Mouse (Mus musculus): Measurements from ENCODE around the gene Hectd1. TPM values are rescaled to one million over a fixed set of nuclear protein-coding genes. Genes with fewer than 3 reads are reported as not detected.
A peak's percentile ranks its signal among the peaks of the same experiment; 100 is the strongest.

Gene Hectd1
- polyA plus RNA-seq, 1 experiment from 2014 or later = 31.3 TPM

DNA sequence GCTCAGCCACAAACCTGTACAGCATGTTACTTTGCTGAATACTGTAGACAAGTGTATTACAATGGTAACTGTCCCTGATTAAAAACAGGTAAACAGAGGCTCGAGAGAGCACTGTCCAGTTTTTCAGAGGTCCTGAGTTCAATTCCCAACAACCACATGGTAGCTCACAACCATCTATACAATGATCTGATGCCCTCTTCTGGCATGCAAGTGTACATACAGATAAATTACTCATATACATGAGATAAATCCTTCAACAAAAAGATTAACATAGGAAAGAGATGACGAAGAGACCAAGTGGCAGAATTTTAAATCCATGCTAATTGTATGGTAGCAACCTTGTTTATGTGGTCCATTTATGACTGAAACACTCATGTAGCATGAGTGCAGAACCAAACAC lies 82.0 kb downstream of the Hectd1 start:
- Histone ChIP-seq H3K4me2 (ENCODE audit: low read length) (no peak overlapping the region), H3K27me3 (replicated peaks; ENCODE audit: control insufficient read depth, insufficient read depth, low read length) (no peaks in the 10 kb centered on the region), H3K4me3 (ENCODE audit: low read length) (no peak overlapping the region), H3K9ac (ENCODE audit: low read depth, low read length) (no peak overlapping the region), H3K9me3 (ENCODE audit: control insufficient read depth, low read length) (no peaks in the 10 kb centered on the region), H3K36me3 (ENCODE audit: control insufficient read depth, insufficient read depth, low read length) (peaks cover 62% of the 10 kb centered on the region), H3K4me1 (ENCODE audit: control insufficient read depth, insufficient read depth, low read depth, low read length) (no peaks in the 10 kb centered on the region), H3K27ac (ENCODE audit: low read depth, low read length) (no peak overlapping the region)
- WGBS = 95% methylated on average over 2 of the region's 2 CpGs
- no peak for ATAC-seq

DNA sequence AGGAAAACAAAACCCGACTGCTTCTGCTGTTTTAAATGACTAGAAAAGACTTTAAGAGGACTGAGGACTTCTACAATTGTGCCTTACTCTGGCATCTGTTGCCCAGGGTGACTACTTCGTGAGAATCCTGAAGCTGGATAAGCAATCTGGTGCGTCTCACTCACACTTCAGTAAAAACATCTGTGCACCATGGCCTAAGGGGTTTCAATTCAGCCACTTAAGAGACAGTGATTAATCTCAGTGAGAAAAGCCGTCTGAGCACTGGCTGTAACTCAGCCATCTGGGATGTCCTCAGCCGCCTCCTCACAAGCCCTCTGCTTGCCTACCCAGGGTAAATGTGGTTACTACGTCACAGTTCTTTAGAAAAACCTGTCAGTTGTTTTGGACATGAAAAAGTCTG lies 84.4 kb downstream of the Hectd1 start:
- ATAC-seq = 0 out of 2 replicates have a peak, but pooled peaks have one; percentile 48
- H3K9me3 ChIP-seq (ENCODE audit: control insufficient read depth, low read length) = no peaks in the 10 kb centered on the region
- no peak overlapping the region for H3K4me2 ChIP-seq (ENCODE audit: low read length)
- no peaks in the 10 kb centered on the region for H3K4me1 ChIP-seq (ENCODE audit: control insufficient read depth, insufficient read depth, low read depth, low read length)
- H3K4me3 ChIP-seq (ENCODE audit: low read length) = no peak overlapping the region
- no peak overlapping the region for H3K27ac ChIP-seq (ENCODE audit: low read depth, low read length)
- H3K9ac ChIP-seq (ENCODE audit: low read depth, low read length) = no peak overlapping the region
- 46% methylated on average over 6 of the region's 6 CpGs for WGBS
- H3K27me3 ChIP-seq (replicated peaks; ENCODE audit: control insufficient read depth, insufficient read depth, low read length) = no peaks in the 10 kb centered on the region
- peaks cover 48% of the 10 kb centered on the region for H3K36me3 ChIP-seq (ENCODE audit: control insufficient read depth, insufficient read depth, low read length)

DNA sequence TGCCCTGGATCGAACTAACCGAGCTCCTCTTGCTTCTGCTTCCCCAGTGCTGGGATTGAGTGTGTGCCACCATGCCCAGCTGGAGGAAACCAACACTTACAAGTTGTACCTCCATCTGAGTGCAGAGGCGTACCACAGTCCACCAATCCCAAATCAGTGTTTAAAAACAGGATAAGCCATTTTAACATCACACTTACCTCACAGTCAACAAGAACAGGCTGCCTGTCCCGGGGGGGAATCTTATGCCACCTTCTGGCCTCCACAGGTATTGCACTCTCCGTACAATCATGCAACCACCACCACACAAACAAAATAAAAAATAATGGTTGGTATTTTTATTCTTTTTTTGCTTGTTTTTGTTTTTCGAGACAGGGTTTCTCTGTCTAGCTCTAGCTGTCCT lies 87.6 kb downstream of the Hectd1 start:
- Histone ChIP-seq H3K4me1 (ENCODE audit: control insufficient read depth, insufficient read depth, low read depth, low read length) (no peaks in the 10 kb centered on the region), H3K27me3 (replicated peaks; ENCODE audit: control insufficient read depth, insufficient read depth, low read length) (no peaks in the 10 kb centered on the region), H3K9me3 (ENCODE audit: control insufficient read depth, low read length) (no peaks in the 10 kb centered on the region), H3K27ac (ENCODE audit: low read depth, low read length) (no peak overlapping the region), H3K36me3 (ENCODE audit: control insufficient read depth, insufficient read depth, low read length) (peaks cover 29% of the 10 kb centered on the region), H3K9ac (ENCODE audit: low read depth, low read length) (no peak overlapping the region), H3K4me3 (ENCODE audit: low read length) (no peak overlapping the region), H3K4me2 (ENCODE audit: low read length) (no peak overlapping the region)
- ATAC-seq = no peak; the same call in 1 of the 2 replicates
- 87% methylated on average over 6 of the region's 6 CpGs for WGBS

DNA sequence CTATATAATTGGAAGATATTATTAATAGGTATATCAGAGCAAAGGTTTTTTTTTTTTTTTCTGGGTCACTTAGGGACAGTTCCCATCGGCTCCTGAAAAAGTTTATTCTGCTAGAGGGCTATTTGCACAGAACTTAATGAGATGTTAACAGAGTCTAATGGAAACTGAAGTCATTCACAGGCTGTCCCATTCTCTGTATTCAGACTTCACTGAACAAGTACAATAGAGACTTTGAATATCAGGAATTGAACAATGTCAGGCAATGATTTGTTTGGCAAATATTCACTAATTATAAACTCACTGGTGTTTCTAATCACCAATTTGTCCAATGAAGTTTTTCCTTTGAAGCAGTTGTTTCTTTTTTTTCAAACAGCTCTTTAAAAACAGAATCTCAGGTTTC lies 92.5 kb downstream of the Hectd1 start:
- H3K4me2 ChIP-seq (ENCODE audit: low read length) = no peak overlapping the region
- no peak overlapping the region for H3K9ac ChIP-seq (ENCODE audit: low read depth, low read length)
- no peak overlapping the region for H3K4me3 ChIP-seq (ENCODE audit: low read length)
- WGBS = 18% methylated on average over 1 of the region's 1 CpGs
- H3K9me3 ChIP-seq (ENCODE audit: control insufficient read depth, low read length) = no peaks in the 10 kb centered on the region
- H3K27me3 ChIP-seq (replicated peaks; ENCODE audit: control insufficient read depth, insufficient read depth, low read length) = no peaks in the 10 kb centered on the region
- no peak overlapping the region for H3K27ac ChIP-seq (ENCODE audit: low read depth, low read length)
- no peaks in the 10 kb centered on the region for H3K4me1 ChIP-seq (ENCODE audit: control insufficient read depth, insufficient read depth, low read depth, low read length)
- no peak for ATAC-seq
- 0 out of 2 replicates have a peak, but pooled peaks cover 3% of the 10 kb centered on the region for H3K36me3 ChIP-seq (ENCODE audit: control insufficient read depth, insufficient read depth, low read length)

DNA sequence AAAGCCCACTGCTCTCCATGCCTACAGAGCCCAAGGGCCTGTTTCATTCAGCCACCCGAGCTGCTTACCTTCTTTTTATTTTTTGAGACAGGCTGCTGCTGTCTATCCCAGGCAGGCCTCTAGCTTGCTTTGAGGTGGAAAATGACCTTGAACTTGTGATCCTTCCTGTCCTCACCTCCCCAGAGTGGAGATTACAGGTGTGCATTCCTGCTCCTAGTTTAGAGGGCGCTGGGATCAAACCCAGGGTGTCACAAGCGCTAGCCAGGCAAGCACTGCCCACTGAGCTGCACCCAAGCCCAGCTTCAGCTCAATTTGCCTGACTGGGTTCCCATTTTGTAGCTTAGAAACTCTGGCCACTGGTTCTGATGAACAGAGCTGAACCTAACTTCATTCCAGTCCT lies 93.0 kb downstream of the Hectd1 start:
- no peak overlapping the region for H3K4me3 ChIP-seq (ENCODE audit: low read length)
- H3K9me3 ChIP-seq (ENCODE audit: control insufficient read depth, low read length) = no peaks in the 10 kb centered on the region
- H3K4me2 ChIP-seq (ENCODE audit: low read length) = no peak overlapping the region
- no peaks in the 10 kb centered on the region for H3K27me3 ChIP-seq (replicated peaks; ENCODE audit: control insufficient read depth, insufficient read depth, low read length)
- no peak overlapping the region for H3K27ac ChIP-seq (ENCODE audit: low read depth, low read length)
- ATAC-seq = no peak
- H3K36me3 ChIP-seq (ENCODE audit: control insufficient read depth, insufficient read depth, low read length) = no peaks in the 10 kb centered on the region
- H3K4me1 ChIP-seq (ENCODE audit: control insufficient read depth, insufficient read depth, low read depth, low read length) = no peaks in the 10 kb centered on the region
- H3K9ac ChIP-seq (ENCODE audit: low read depth, low read length) = no peak overlapping the region
- 59% methylated on average over 3 of the region's 3 CpGs for WGBS

DNA sequence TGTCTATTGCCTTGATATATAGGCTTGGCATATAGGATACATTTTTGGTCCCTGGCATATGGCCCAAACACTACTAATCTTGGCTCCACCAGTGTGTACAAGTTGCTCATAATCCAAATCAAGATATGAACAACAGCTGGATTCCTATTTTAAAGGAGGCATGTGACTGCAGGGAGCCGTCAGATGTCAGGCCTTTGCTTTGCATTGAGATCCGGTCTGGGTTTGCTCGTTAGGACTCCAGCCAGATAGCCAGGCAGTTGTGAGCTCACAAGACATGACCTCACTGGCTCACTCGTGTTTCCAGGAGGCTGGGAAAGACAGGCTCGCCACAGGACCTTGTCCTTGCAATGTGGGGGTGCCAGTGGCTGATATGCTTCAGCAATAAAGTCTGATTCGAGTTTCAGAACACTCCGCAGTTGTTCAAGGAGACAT lies 93.5 kb downstream of the Hectd1 start:
- Histone ChIP-seq H3K9me3 (ENCODE audit: control insufficient read depth, low read length) (no peaks in the 10 kb centered on the region), H3K4me2 (ENCODE audit: low read length) (no peak overlapping the region), H3K27me3 (replicated peaks; ENCODE audit: control insufficient read depth, insufficient read depth, low read length) (no peaks in the 10 kb centered on the region), H3K36me3 (ENCODE audit: control insufficient read depth, insufficient read depth, low read length) (peaks cover 2% of the 10 kb centered on the region; the same call in 1 of the 2 replicates), H3K9ac (ENCODE audit: low read depth, low read length) (no peak overlapping the region), H3K27ac (ENCODE audit: low read depth, low read length) (no peak overlapping the region), H3K4me1 (ENCODE audit: control insufficient read depth, insufficient read depth, low read depth, low read length) (no peaks in the 10 kb centered on the region), H3K4me3 (ENCODE audit: low read length) (no peak overlapping the region)
- peak; percentile 43 for ATAC-seq
- 54% methylated on average over 7 of the region's 7 CpGs for WGBS

DNA sequence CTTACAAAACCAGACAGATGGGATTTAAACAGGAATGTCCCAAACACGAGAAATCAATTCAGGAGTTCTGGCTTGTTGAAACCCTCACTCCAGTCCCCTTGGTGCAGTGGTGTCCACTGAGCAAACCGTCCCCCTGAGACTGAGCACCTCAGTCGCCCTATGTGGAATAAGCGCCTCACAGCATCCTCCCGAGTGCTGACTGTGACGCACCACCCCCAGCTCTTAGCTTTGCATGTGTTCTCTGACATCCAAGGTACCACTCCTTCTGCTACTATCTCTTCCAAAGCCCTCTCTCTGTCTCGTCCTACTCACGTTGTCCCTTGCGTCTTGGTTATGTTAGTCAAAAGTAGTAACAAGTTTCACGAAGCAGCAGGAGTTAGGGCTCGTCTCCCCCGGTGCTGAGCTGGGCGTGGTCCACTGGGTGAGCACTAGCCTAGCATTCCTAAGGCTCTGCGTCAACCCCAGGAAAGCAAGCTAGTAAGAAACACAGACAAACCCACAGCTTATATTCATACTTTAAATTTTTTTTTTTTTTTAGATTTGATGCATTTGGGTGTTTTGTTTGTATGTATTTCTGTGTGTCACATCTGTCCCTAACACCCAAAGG lies 94.6 kb downstream of the Hectd1 start:
- H3K36me3 ChIP-seq (ENCODE audit: control insufficient read depth, insufficient read depth, low read length) = peaks cover 4% of the 10 kb centered on the region; the same call in 1 of the 2 replicates
- H3K9me3 ChIP-seq (ENCODE audit: control insufficient read depth, low read length) = no peaks in the 10 kb centered on the region
- no peak overlapping the region for H3K27ac ChIP-seq (ENCODE audit: low read depth, low read length)
- H3K4me2 ChIP-seq (ENCODE audit: low read length) = no peak overlapping the region
- H3K27me3 ChIP-seq (replicated peaks; ENCODE audit: control insufficient read depth, insufficient read depth, low read length) = no peaks in the 10 kb centered on the region
- H3K4me3 ChIP-seq (ENCODE audit: low read length) = no peak overlapping the region
- H3K4me1 ChIP-seq (ENCODE audit: control insufficient read depth, insufficient read depth, low read depth, low read length) = no peaks in the 10 kb centered on the region
- H3K9ac ChIP-seq (ENCODE audit: low read depth, low read length) = no peak overlapping the region
- no peak for ATAC-seq
- whole genome bisulfite sequencing = 86% methylated on average over 14 of the region's 14 CpGs

DNA sequence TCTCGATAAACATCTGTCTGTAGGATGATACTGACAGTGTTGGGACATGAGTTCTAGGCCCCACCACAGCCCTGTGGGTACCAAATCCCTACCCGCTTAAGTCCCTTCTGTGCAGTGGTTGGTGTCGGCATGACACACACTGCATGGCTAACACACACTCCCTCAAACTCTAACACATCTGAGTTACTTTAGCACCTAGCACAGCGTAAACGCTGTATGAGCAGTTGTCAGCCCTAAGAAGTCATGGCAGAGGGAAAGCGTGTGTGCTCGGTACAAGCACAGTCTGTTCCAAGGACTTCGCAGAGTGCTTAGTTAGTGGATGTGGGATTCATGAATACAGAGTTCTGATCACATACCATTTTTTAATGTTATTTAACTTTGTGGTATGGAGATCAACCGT lies 99.5 kb downstream of the Hectd1 start:
- peaks cover 4% of the 10 kb centered on the region; the same call in 1 of the 2 replicates for H3K36me3 ChIP-seq (ENCODE audit: control insufficient read depth, insufficient read depth, low read length)
- H3K27ac ChIP-seq (ENCODE audit: low read depth, low read length) = no peak overlapping the region
- no peak for ATAC-seq
- H3K9ac ChIP-seq (ENCODE audit: low read depth, low read length) = no peak overlapping the region
- H3K9me3 ChIP-seq (ENCODE audit: control insufficient read depth, low read length) = no peaks in the 10 kb centered on the region
- H3K4me3 ChIP-seq (ENCODE audit: low read length) = no peak overlapping the region
- whole genome bisulfite sequencing = 95% methylated on average over 9 of the region's 9 CpGs
- H3K27me3 ChIP-seq (replicated peaks; ENCODE audit: control insufficient read depth, insufficient read depth, low read length) = no peaks in the 10 kb centered on the region
- no peak overlapping the region for H3K4me2 ChIP-seq (ENCODE audit: low read length)
- no peaks in the 10 kb centered on the region for H3K4me1 ChIP-seq (ENCODE audit: control insufficient read depth, insufficient read depth, low read depth, low read length)

DNA sequence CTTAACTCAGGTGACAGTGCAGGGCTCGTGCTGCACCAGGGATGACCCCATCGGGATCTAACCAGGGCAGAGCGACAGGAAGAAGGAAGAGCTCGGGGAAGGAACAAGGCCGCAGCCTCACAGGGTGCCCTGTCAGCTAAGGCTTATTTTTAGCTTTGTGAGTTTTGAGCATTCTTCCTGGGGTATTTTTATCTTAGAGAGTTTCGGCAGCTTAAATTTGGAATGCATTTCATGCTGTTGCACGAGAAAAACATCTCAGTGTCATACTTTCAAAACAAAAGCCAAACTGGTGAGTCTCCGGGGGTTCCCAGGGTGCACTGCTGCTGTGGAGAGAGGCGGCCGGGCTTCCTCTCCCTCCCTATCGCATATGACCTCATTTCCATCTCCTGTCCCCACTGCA lies 100.3 kb downstream of the Hectd1 start:
- 72% methylated on average over 11 of the region's 11 CpGs for WGBS
- Histone ChIP-seq H3K4me2 (ENCODE audit: low read length) (no peak overlapping the region), H3K9me3 (ENCODE audit: control insufficient read depth, low read length) (no peaks in the 10 kb centered on the region), H3K9ac (ENCODE audit: low read depth, low read length) (no peak overlapping the region), H3K27ac (ENCODE audit: low read depth, low read length) (no peak overlapping the region), H3K36me3 (ENCODE audit: control insufficient read depth, insufficient read depth, low read length) (peaks cover 5% of the 10 kb centered on the region), H3K4me1 (ENCODE audit: control insufficient read depth, insufficient read depth, low read depth, low read length) (no peaks in the 10 kb centered on the region), H3K27me3 (replicated peaks; ENCODE audit: control insufficient read depth, insufficient read depth, low read length) (no peaks in the 10 kb centered on the region), H3K4me3 (ENCODE audit: low read length) (no peak overlapping the region)
- ATAC-seq = no peak

Measured in hindbrain, embryonic 16.5 days (tissue).